Mouse (Mus musculus) heart, adult 8-10 months (tissue): ENCODE data around the gene Wnt3. TPM values are rescaled to one million over a fixed set of nuclear protein-coding genes. Genes with fewer than 3 reads are reported as not detected.
A peak's percentile ranks its signal among the peaks of the same experiment; 100 is the strongest.
"Not testable (repeated sequence)": the region's sequence is repeated elsewhere in the genome, so short reads cannot be mapped to it uniquely, and the experiment has no call there.

Source experiments
- DNase-seq: peaks from one replicate; pipeline ENCODE4 v3.0.0; 2022; ENCODE audit warnings: low spot score
- total RNA-seq, 4 experiments: library from RNA; stranded (reverse); gene quantifications; 2 replicates each; pipeline ENCODE4 v1.2.4; 2022

Wnt3 gene
- not detected for total RNA-seq

DNA sequence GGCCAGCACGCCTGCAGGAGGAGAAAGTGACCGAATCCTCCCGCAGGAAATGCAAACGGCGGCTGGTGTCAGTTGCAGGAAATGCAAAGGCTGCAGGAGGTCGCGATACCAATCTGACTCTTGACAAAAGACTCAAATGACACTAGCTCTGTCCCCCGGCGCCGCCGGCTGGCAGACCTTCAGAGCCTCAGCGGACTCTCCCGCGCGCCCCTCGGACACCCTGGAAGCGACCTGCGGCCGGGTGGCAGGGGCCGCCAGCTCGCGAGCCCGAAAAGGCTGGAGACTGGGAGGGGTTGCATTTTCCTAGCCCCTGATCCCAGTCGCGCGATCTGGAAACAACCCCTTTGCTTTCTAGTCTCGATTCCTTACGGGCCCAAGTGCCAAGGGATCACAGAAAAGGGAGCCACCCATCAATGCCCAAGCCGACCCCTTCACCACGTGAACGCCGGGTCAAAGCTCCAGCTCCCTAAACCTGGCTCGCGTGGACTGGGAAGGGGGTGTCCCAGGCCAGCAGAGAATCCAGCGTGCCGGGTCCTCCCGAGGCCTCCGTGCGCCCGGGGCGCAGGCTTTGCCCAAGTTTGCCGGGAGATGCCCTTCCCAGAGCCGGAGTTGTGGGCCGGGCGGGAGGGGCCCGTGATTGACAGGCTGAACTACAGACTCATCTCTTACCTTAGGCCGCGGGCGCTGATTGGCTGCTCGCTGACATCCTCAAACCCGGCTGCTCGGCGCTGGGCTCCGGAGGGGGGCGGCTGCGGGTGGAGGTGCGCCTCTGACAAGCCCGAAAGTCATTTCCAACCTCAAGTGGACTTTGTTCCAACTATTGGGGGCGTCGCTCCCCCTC lies at the start of gene Wnt3:
Gene Wnt3, plus strand, starts transcription at position 764 of the 841 bp plus-strand sequence.
- DNase-seq, result no peak

DNA sequence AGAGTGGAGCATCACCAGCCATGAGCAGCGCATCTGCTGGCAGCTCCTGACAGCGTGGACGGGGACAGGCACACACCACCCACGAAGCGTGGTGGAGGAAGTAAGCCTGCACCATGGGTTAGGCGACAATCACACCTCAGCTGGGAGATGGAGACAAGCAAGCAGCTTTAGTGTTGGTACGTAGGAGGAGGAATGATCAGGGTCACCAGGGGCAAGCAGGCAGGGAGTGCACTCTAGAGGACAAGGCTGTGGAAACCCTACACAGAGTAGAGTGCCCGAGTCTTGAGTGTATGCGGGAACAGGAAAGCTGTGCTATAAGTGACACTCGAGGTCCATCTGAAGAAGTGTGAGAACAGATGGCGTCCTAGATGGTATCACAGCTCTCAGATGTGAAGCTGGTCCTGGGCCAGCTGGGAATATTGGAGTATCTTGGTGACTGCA lies 49.6 kb upstream of the Wnt3 start:
- no peak for DNase-seq

DNA sequence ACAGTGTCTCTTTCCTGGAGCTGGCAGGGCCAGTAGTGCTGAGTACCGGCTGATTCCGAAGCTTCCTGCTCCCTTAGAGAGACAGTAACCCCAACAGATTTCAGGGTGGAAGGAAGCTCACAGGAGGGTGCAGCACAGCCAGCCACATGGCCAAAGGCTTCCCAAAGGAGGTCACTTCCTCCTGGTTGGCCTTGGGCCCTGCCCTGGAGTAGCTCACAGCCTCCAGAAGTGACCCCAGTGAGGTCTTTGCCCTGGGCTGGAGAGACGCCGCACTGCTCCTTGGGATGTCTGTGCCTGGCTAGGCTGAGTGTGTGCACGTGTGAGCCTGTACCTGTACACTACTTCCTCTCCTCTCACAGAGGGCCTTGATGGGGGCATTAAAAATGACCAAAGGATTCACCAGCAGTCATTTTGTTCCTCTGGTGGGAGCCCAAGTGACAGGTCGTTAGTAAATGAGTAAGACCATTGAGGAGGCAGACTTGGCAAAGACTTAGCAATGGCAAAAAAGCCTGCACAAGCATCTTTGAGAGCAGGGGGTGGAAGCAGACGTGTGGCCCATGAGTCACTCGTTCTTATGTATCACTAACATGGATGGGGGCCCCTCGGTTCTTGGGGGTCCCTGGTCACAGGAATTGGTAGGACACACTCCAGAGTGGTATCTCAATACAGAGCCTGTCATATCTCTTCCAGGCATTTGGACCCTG lies 44.5 kb upstream of the Wnt3 start:
- no peak for DNase-seq

- DNase-seq, result no peak
Observed at GRCm38 (mm10) chr11:103731594-103731993, 42.4 kb upstream of the Wnt3 start.

GRCm38 (mm10) chr11:103732306-103732705 lies 41.6 kb upstream of the Wnt3 start:
- no peak for DNase-seq

GRCm38 (mm10) chr11:103733069-103733468 lies 40.9 kb upstream of the Wnt3 start:
- DNase-seq, result no peak

GRCm38 (mm10) chr11:103733961-103734360 lies 40.0 kb upstream of the Wnt3 start:
- no peak for DNase-seq

GRCm38 (mm10) chr11:103734411-103735045 lies 39.4 kb upstream of the Wnt3 start:
- no peak for DNase-seq

GRCm38 (mm10) chr11:103735046-103735781 lies 38.7 kb upstream of the Wnt3 start:
- no peak for DNase-seq

DNA sequence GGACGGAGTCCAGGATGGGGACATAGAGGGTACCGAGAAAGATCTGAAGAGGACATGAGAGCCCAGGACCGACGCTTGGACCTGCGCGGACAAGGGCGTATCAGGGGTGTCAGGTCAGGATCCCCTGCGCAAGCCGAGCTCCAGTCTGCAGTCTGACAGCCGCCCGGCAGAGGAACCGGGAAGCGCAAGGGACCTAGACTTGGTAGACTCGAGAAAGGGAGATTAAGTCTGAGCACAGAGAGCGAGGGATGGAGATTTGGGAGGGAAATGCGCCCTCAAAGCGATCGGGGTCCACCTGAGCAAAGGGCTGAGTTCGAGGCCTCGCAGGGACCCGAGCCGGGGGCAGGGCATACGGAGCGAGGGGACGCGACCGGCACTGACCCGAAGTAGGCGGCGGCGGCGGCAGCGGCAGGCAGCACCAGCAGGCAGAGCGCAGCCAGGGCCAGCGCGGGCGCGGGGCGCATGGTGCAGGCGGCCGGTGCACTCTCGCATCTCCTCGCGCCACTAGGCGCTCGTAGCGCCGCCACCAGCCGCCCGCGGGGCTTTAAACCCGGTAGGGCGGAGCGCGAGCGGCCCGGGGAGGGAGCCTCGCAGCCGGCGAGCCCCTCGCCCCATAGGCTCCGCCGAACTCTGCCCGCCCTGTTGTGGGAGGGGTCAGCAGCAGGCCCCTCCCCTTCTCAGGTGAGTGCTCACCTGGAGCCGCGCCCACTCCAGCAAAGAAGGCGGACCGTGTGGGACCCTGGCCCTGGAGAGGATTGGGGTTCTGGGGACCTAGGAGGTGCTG lies 24.5 kb upstream of the Wnt3 start, which contains the start of gene Wnt9b:
Gene Wnt9b, minus strand, starts transcription at position 516 of the 784 bp plus-strand sequence.
- no peak for DNase-seq

DNA sequence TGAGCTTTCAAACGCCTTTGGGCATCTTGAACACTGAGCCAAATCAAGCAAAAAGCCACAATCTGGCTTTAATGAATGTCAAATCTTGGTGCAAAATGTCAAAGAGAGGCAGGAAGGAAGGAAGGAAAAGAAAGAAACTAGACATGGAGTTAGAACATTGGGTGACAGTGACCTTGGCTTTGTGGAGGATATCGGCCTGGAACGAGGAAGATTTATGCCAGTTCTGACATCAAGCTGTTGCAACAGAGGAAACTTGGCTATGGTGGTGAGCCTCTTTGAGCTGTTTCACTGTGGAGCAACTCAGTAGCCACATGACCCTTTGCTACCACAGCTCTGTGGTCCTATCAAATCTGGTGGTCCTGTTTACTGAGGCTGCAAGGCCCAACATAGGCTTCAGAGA lies 23.3 kb upstream of the Wnt3 start:
- no peak for DNase-seq

- no peak for DNase-seq
Observed at GRCm38 (mm10) chr11:103758054-103758453, 15.9 kb upstream of the Wnt3 start.

DNA sequence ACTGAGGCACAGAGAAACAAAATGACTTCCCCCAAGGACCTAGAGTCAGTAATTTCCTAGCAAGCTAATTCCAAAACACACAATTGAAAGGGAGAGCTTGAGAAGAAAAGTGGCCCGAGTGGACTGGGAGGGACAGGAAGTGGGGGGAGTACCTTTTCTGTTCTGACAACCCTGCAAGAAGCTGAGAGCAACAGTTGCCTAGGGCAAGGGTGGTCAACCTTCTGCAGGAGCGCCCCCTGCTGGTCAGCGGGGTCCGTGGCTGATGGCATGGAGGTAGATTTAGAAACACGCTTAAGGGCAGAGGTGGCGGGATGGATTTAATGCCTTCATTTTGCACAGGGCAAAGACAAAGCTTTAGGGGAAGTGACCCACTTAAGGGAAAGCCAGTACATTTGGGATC lies 15.2 kb upstream of the Wnt3 start:
- DNase-seq, result peak; percentile 60

GRCm38 (mm10) chr11:103760101-103760500 lies 13.8 kb upstream of the Wnt3 start:
- no peak for DNase-seq

DNA sequence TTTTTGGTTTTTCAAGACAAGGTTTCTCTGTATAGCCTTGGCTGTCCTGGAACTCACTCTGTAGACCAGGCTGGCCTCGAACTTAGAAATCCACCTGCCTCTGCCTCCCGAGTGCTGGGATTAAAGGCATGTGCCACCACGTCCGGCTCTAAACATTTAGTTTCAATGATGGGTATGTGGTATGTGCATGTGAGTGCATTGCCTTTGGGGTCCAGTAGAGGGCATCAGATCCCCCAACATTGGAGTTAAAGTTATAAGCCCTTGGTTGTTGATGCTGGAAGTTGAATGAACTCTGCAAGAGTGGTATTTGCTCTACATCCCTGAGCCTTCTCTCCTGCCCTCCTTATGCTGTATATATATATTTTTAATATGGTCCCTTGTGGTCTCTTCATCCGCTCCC lies 13.1 kb upstream of the Wnt3 start:
- not testable (repeated sequence) for DNase-seq

DNA sequence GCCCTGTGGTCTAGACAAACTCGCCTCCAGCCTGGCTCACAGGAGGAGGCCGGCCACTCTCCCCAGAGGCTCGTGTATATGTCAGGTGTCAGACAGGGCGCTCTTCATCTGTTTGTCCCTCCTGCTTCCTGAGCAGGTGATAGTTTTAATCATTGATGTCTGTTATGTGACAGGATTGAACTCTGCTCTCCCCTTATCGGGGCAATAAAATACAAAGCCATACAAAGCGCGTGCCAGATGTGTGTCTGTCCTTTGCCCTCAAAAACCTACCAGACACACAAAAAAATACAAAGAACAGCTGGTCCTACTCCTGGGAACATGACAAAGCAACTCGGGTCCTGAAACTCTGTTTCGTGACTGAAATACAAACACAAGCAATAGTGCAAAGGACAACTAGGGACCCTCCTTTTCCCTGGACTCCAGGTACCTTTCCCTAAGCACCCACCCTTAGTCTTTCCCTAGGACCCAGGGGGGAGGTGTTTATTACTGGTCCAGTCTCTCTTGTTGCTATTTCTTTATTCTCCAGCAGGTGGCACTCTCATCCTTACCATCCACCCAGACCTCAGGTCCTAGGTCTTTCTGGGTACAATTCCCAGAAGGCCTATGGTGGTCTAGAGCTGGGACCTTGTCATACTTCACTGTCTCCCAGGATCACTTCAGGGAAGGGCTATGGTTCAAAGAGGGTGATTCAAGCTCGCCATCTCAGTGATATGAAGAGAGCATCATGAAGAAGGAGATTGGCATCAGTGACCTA lies 10.4 kb upstream of the Wnt3 start:
- peak; percentile 44 for DNase-seq

GRCm38 (mm10) chr11:103764601-103765000 lies 9.3 kb upstream of the Wnt3 start:
- no peak for DNase-seq

- DNase-seq, result no peak
Observed at GRCm38 (mm10) chr11:103765556-103766011, 8.4 kb upstream of the Wnt3 start.

DNA sequence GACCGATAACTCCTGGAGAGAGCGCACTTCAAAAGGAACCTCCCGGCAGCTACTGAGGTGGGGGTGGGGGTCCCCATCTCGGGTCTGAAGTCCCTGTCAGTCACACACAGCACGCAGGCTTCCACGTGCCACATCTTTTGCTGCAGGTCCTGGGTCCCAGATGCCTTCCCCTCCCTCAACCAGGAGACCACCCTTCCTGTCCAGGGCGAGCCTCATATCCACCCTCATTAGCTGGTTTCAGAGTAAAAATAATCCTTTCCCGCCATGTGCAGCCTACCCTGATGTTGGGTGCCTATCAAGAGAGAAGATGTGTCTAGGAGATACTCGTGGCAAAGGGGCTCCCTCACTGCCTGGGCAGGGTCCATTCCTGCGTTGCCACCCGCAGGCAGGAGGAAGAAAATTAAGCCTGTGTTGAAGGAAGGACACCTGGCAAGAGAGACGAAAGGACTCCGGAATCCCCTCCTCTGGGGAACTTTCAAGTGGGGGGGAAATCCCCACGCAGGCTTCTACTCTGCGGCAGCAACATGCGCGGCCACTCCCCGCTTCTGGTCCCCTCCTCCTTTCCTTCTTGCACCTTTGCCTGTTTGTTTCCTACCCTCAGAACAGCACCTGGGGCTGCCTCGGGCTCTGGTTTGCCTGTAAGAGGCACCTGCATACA lies 2.7 kb upstream of the Wnt3 start:
- DNase-seq, result no peak
